Mouse (Mus musculus) ES-E14 (cell line): ENCODE measurements around the gene Vps26c. TPM values are rescaled to one million over a fixed set of nuclear protein-coding genes. Genes with fewer than 3 reads are reported as not detected.
A peak's percentile ranks its signal among the peaks of the same experiment; 100 is the strongest.

Source experiments
- DNase-seq: peaks from one replicate; pipeline ENCODE4 v3.0.0-alpha.2; 2013; ENCODE audit warnings: low read depth, low spot score
- H3K27ac ChIP-seq: 2 replicates; pipeline ENCODE4 v1.5.1; 2012; ENCODE audit warnings: low read depth, mild to moderate bottlenecking, low read length, moderate library complexity, mixed read lengths; ENCODE audit not compliant: poor library complexity, insufficient read depth, severe bottlenecking
- H3K36me3 ChIP-seq: 2 replicates; pipeline ENCODE4 v1.6.1; 2012; ENCODE audit warnings: mild to moderate bottlenecking, low read length, moderate library complexity, mixed read lengths; ENCODE audit not compliant: control insufficient read depth, poor library complexity, insufficient read depth, severe bottlenecking
- H3K4me1 ChIP-seq, 2 experiments: fragments of 150-350 bp in 1 of 2; sonication (generic) in 1 of 2; 2 replicates each; pipeline ENCODE4 v1.6.1; 2012; ENCODE audit warnings: low read length in 2 of 2, mild to moderate bottlenecking in 1 of 2, mixed read lengths in 1 of 2; ENCODE audit not compliant: control insufficient read depth in 2 of 2, insufficient read depth in 2 of 2, poor library complexity in 1 of 2
- H3K4me3 ChIP-seq, 2 experiments: fragments of 150-350 bp in 1 of 2; sonication (generic) in 1 of 2; 2 replicates each; pipeline ENCODE4 v1.5.1; 2012; ENCODE audit warnings: low read length in 2 of 2, low read depth in 1 of 2, mild to moderate bottlenecking in 1 of 2, mixed read lengths in 1 of 2; ENCODE audit not compliant: insufficient read depth in 1 of 2, poor library complexity in 1 of 2, severe bottlenecking in 1 of 2
- H3K9ac ChIP-seq: 2 replicates; pipeline ENCODE4 v1.6.1; 2012; ENCODE audit warnings: low read depth, mild to moderate bottlenecking, low read length, mixed read lengths; ENCODE audit not compliant: poor library complexity, insufficient read depth, severe bottlenecking
- H3K9me3 ChIP-seq: fragments of 150-350 bp; sonication (generic); 2 replicates; pipeline ENCODE4 v1.6.1; 2012; ENCODE audit warnings: low read depth, mild to moderate bottlenecking, low read length; ENCODE audit not compliant: control insufficient read depth, insufficient read depth
- CHD2 ChIP-seq: IDR thresholded peaks from 2 replicates; pipeline ENCODE4 v1.6.1; 2014; ENCODE audit warnings: mild to moderate bottlenecking, low read depth, low read length, inconsistent platforms
- HCFC1 ChIP-seq: IDR thresholded peaks from 2 replicates; pipeline ENCODE4 v1.6.1; 2012; ENCODE audit warnings: low read length, inconsistent platforms, borderline replicate concordance; ENCODE audit not compliant: insufficient read depth
- MAFK ChIP-seq: IDR thresholded peaks from 2 replicates; pipeline ENCODE4 v1.6.1; 2014; ENCODE audit warnings: mild to moderate bottlenecking, low read depth, low read length, inconsistent platforms; ENCODE audit not compliant: insufficient read depth
- ZC3H11A ChIP-seq: IDR thresholded peaks from 2 replicates; pipeline ENCODE4 v1.6.1; 2012; ENCODE audit warnings: low read depth, mild to moderate bottlenecking, inconsistent platforms, low read length, borderline replicate concordance
- ZNF384 ChIP-seq: IDR thresholded peaks from 2 replicates; pipeline ENCODE4 v1.6.1; 2012; ENCODE audit warnings: low read depth, low read length, inconsistent platforms
- in situ Hi-C, 2 experiments: fragments of 600-800 bp; cut with MboI; formaldehyde crosslinking; loops; one replicate each; pipeline ENCODE4 v1.15.1; 2025; ENCODE audit warnings: low sequenced_read_pairs in 2 of 2, inconsistent platforms in 1 of 2; ENCODE audit not compliant: unreplicated experiment in 2 of 2
- total RNA-seq: library from RNA; depleted of rRNA; stranded (reverse); fragments of 300-350 nt; gene quantifications from 2 replicates; pipeline ENCODE4 v1.2.3, GENCODE M21; 2012

Gene Vps26c
- total RNA-seq, 1 experiment, result 28.7 TPM

DNA sequence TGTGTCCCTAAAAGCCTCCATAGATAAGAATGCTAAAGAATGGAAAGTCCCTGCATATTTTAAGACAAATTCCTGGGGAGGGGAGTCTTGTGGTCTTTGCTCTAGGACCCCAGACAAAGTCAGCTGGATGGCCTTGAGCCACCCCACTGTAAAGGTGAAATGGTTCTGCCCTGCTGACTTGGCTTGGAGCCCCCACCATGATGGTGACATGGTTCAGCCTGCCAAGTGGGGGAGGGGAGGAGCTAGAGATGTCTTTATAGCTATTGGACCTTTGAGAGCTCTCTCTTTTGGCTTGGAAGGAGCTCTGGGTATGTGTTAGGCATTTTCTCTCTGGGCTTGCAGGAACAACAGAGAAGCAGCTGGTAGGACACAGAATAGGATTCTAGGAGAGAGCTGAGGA, 25.3 kb upstream of the Vps26c start:
- peaks cover 3 to 5% of the 10 kb centered on the region in 2 experiments; a peak in 1 of 4 replicates for H3K4me1 ChIP-seq
- H3K9me3 ChIP-seq, result no peaks in the 10 kb centered on the region
- TF ChIP-seq CHD2 (no peak; the same call in 1 of the 2 replicates), MAFK (0 out of 2 replicates have a peak, but pooled peaks have one; percentile 12)
- no peaks in the 10 kb centered on the region for H3K36me3 ChIP-seq
- peak overlapping the region; percentile 57; the same call in 1 of the 2 replicates for H3K27ac ChIP-seq
- in situ Hi-C loops, result no loop called here
- peak; percentile 86 for DNase-seq
- H3K9ac ChIP-seq, result peak overlapping the region; percentile 70; the same call in 1 of the 2 replicates
- peak overlapping the region; percentile 47 to 50 for H3K4me3 ChIP-seq

DNA sequence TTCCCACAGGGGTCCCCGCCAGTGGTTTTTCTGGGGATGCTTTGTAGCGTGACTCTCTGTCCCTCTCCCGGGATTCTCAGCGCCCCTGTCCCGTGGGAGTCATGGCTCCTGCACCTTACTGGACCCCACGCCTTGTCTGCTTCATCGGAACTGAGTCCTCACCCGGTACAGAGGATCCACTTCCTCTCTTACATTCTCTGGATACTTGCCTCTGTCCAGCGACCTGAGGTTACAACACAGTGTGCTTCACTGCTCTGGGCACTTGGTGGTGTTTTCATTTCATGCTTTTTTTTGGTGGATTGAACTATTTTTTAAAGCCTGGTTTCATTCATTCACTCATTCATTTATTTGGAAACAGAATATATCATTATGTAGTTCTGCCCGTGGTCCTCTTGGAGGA, 23.2 kb upstream of the Vps26c start:
- H3K9me3 ChIP-seq, result no peaks in the 10 kb centered on the region
- no peak for DNase-seq
- TF ChIP-seq CHD2 (no peak), ZC3H11A (no peak), HCFC1 (no peak), MAFK (no peak), ZNF384 (no peak)
- H3K27ac ChIP-seq, result no peak overlapping the region
- H3K36me3 ChIP-seq, result no peaks in the 10 kb centered on the region
- 0 out of 2 replicates have a peak overlapping the region, but pooled peaks have one; percentile 31 for H3K9ac ChIP-seq
- H3K4me3 ChIP-seq, result peak overlapping the region; percentile 23 to 32; a peak in 3 of 4 replicates
- in situ Hi-C loops, result no loop called here
- peaks cover 5% of the 10 kb centered on the region in 2 experiments; a peak in 1 of 4 replicates for H3K4me1 ChIP-seq

DNA sequence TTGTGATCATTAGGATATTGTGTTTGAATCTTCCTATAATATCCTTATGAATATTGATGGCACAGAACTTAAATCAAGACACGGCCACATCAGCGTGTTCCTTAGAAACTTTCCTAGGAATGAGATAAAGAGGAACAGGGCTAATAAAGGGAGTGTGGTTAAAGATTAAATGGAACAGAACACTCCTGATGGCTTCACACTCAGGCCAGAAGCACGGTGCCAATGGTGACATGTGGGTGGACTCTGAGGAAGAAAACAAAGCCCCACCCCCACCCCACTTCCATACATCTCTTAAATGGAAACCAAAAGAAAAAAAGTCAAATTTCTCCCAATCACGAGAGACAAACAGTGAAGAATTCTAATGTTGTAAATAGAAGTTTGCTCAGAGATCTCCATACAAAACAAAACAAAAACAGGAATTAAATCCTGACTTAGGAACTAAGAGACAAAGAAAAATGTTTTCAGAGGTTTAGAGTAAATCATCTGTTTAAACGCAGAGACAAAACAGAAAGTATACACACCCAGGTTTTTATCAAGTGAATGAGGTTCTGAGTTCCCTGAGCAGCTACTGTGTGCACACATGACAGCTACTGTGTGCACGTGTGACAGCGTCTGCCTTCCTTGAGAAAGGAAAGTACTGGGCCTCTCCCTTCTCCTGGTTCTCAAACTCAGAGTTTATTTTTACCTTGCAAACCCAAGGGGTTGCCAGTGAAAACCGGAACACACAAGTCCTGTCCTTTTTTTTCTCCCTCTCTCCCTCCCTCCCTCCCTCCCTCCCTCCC, 19.3 kb upstream of the Vps26c start:
- Histone ChIP-seq H3K36me3 (no peaks in the 10 kb centered on the region), H3K4me1 (peaks cover 2 to 8% of the 10 kb centered on the region in 2 experiments; a peak in 2 of 4 replicates), H3K9me3 (no peaks in the 10 kb centered on the region), H3K27ac (no peak overlapping the region), H3K4me3 (no peak overlapping the region), H3K9ac (no peak overlapping the region)
- no peak for DNase-seq
- TF ChIP-seq HCFC1 (no peak), CHD2 (no peak), MAFK (no peak), ZNF384 (no peak), ZC3H11A (no peak)
- in situ Hi-C loops, result no loop called here

DNA sequence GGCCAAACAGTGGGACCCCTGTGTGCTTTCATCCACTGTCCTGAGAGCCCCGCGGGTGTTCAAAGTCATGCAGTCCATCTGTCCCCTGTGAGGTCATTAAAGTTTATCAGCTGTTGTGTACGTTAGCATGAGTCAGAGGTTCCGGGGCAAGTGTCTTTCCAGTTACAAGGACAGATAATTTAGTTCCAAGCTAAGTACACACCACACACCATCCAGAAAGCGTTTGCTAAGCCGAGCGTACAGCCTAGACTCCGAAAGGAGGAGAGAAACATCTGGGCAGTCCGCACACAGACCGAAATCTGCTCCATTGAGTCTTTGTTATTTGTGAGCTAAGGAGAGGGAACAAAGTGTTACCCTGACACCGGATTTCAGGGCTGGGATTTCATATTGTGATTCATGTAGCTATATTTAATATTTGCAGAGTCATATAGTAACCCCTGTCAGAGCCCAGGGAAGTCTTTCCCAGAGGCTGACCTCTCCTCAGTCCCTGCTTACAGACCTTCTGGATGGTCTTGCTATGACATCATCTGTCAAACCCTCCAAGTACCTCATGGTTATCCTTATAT, 18.0 kb upstream of the Vps26c start:
- Histone ChIP-seq H3K9ac (no peak overlapping the region), H3K27ac (no peak overlapping the region), H3K36me3 (no peaks in the 10 kb centered on the region), H3K9me3 (no peaks in the 10 kb centered on the region), H3K4me1 (peaks cover 0 to 7% of the 10 kb centered on the region in 2 experiments; a peak in 2 of 4 replicates), H3K4me3 (no peak overlapping the region)
- no peak for DNase-seq
- in situ Hi-C loops, result no loop called here
- TF ChIP-seq MAFK, result no peak
- TF ChIP-seq ZC3H11A, result no peak
- no peak for TF ChIP-seq CHD2
- no peak for TF ChIP-seq ZNF384
- no peak for TF ChIP-seq HCFC1
